Mouse (Mus musculus): ENCODE measurements around the gene Nemp1. TPM values are rescaled to one million over a fixed set of nuclear protein-coding genes. Genes with fewer than 3 reads are reported as not detected.
A peak's percentile ranks its signal among the peaks of the same experiment; 100 is the strongest.

Nemp1 gene
- polyA plus RNA-seq, 1 experiment from 2014 or later, result 5.6 TPM

GRCm38 (mm10) chr10:127744661-127745060 lies 78.0 kb downstream of the Nemp1 start:
- WGBS (ENCODE audit: insufficient replicate concordance), result 71% methylated on average over 5 of the region's 5 CpGs
- ATAC-seq, result peak; percentile 35
- no peak overlapping the region for H3K4me3 ChIP-seq (ENCODE audit: low read depth, low read length)
- H3K36me3 ChIP-seq (replicated peaks; ENCODE audit: insufficient read depth, low read length), result peaks cover 38% of the 10 kb centered on the region
- no peaks in the 10 kb centered on the region for H3K9me3 ChIP-seq (ENCODE audit: low read length)
- H3K4me2 ChIP-seq (ENCODE audit: low read depth, low read length), result no peak overlapping the region
- DNase-seq, result peak; percentile 77
- TF ChIP-seq CTCF (IDR thresholded peaks at IDR 0.05; ENCODE audit: low read depth), result peak; percentile 78
- TF ChIP-seq EP300 (IDR thresholded peaks at IDR 0.05; ENCODE audit: low read depth), result no peak
- H3K27me3 ChIP-seq (ENCODE audit: insufficient read depth, low read length), result no peaks in the 10 kb centered on the region
- H3K27ac ChIP-seq (ENCODE audit: low read depth), result no peak overlapping the region; the same call in 1 of the 2 replicates
- H3K4me1 ChIP-seq (ENCODE audit: insufficient read depth), result peaks cover 37% of the 10 kb centered on the region
- no peak overlapping the region for H3K9ac ChIP-seq (replicated peaks)

- no peak for DNase-seq
Observed at GRCm38 (mm10) chr10:127745886-127746285, 79.2 kb downstream of the Nemp1 start.

GRCm38 (mm10) chr10:127747254-127747653 lies 80.6 kb downstream of the Nemp1 start:
- Histone ChIP-seq H3K27me3 (ENCODE audit: insufficient read depth, low read length) (no peaks in the 10 kb centered on the region), H3K4me1 (ENCODE audit: insufficient read depth) (peaks cover 36% of the 10 kb centered on the region), H3K9me3 (ENCODE audit: low read length) (no peaks in the 10 kb centered on the region), H3K4me2 (ENCODE audit: low read depth, low read length) (no peak overlapping the region), H3K27ac (ENCODE audit: low read depth) (peak overlapping the region; percentile 93), H3K9ac (replicated peaks) (peak overlapping the region; percentile 27; the same call in 1 of the 2 replicates), H3K36me3 (replicated peaks; ENCODE audit: insufficient read depth, low read length) (peaks cover 29% of the 10 kb centered on the region), H3K4me3 (ENCODE audit: low read depth, low read length) (no peak overlapping the region)
- TF ChIP-seq CTCF (IDR thresholded peaks at IDR 0.05; ENCODE audit: low read depth), result no peak
- TF ChIP-seq EP300 (IDR thresholded peaks at IDR 0.05; ENCODE audit: low read depth), result no peak
- ATAC-seq, result no peak
- 82% methylated on average over 8 of the region's 8 CpGs for WGBS (ENCODE audit: insufficient replicate concordance)
- no peak for DNase-seq

More at GRCm38 (mm10) chr10:127745886-127746285, 79.2 kb downstream of the Nemp1 start:
- no peaks in the 10 kb centered on the region for H3K9me3 ChIP-seq (ENCODE audit: low read length)
- H3K27me3 ChIP-seq (ENCODE audit: insufficient read depth, low read length), result no peaks in the 10 kb centered on the region
- H3K4me1 ChIP-seq (ENCODE audit: insufficient read depth), result peaks cover 36% of the 10 kb centered on the region
- H3K9ac ChIP-seq (replicated peaks), result no peak overlapping the region
- H3K27ac ChIP-seq (ENCODE audit: low read depth), result peak overlapping the region; percentile 17
- WGBS (ENCODE audit: insufficient replicate concordance), result 38% methylated on average over 5 of the region's 5 CpGs
- no peak for ATAC-seq
- no peak overlapping the region for H3K4me2 ChIP-seq (ENCODE audit: low read depth, low read length)
- TF ChIP-seq CTCF (IDR thresholded peaks at IDR 0.05; ENCODE audit: low read depth) (no peak), EP300 (IDR thresholded peaks at IDR 0.05; ENCODE audit: low read depth) (no peak)
- no peak overlapping the region for H3K4me3 ChIP-seq (ENCODE audit: low read depth, low read length)
- H3K36me3 ChIP-seq (replicated peaks; ENCODE audit: insufficient read depth, low read length), result peaks cover 38% of the 10 kb centered on the region

- Histone ChIP-seq H3K4me1 (ENCODE audit: insufficient read depth) (peaks cover 36% of the 10 kb centered on the region), H3K27me3 (ENCODE audit: insufficient read depth, low read length) (no peaks in the 10 kb centered on the region), H3K9me3 (ENCODE audit: low read length) (no peaks in the 10 kb centered on the region), H3K27ac (ENCODE audit: low read depth) (peak overlapping the region; percentile 93), H3K4me2 (ENCODE audit: low read depth, low read length) (peak overlapping the region; percentile 53), H3K36me3 (replicated peaks; ENCODE audit: insufficient read depth, low read length) (peaks cover 11% of the 10 kb centered on the region), H3K4me3 (ENCODE audit: low read depth, low read length) (peak overlapping the region; percentile 24), H3K9ac (replicated peaks) (peak overlapping the region; percentile 53)
- 14% methylated on average over 8 of the region's 8 CpGs for WGBS (ENCODE audit: insufficient replicate concordance)
- TF ChIP-seq EP300 (IDR thresholded peaks at IDR 0.05; ENCODE audit: low read depth), result peak; percentile 72
- no peak for TF ChIP-seq CTCF (IDR thresholded peaks at IDR 0.05; ENCODE audit: low read depth)
- DNase-seq, result peak; percentile 74
- peak; percentile 81 for ATAC-seq
Observed at GRCm38 (mm10) chr10:127748847-127749612, 82.3 kb downstream of the Nemp1 start.

- Histone ChIP-seq H3K27ac (ENCODE audit: low read depth) (peak overlapping the region; percentile 93), H3K4me1 (ENCODE audit: insufficient read depth) (peaks cover 41% of the 10 kb centered on the region), H3K36me3 (replicated peaks; ENCODE audit: insufficient read depth, low read length) (peaks cover 7% of the 10 kb centered on the region), H3K27me3 (ENCODE audit: insufficient read depth, low read length) (no peaks in the 10 kb centered on the region), H3K9ac (replicated peaks) (peak overlapping the region; percentile 53), H3K4me3 (ENCODE audit: low read depth, low read length) (peak overlapping the region; percentile 24), H3K9me3 (ENCODE audit: low read length) (no peaks in the 10 kb centered on the region), H3K4me2 (ENCODE audit: low read depth, low read length) (peak overlapping the region; percentile 53)
- DNase-seq, result no peak
- no peak for ATAC-seq
- TF ChIP-seq CTCF (IDR thresholded peaks at IDR 0.05; ENCODE audit: low read depth), result no peak
- TF ChIP-seq EP300 (IDR thresholded peaks at IDR 0.05; ENCODE audit: low read depth), result no peak
- 68% methylated on average over 24 of the region's 24 CpGs for WGBS (ENCODE audit: insufficient replicate concordance)
Observed at GRCm38 (mm10) chr10:127750136-127750777, 83.6 kb downstream of the Nemp1 start.

Other genes with a start within 250 kb of the Nemp1 start
- gene Stac3, start 165.2 kb upstream of the Nemp1 start, polyA plus RNA-seq (2015; fragmentation: Nextera tagmentation; extraction: Ambion mirVana), result 0.21 and 0.57 TPM in 2 replicates
- gene Ndufa4l2, start 151.9 kb upstream of the Nemp1 start, polyA plus RNA-seq (2015; fragmentation: Nextera tagmentation; extraction: Ambion mirVana), result 13.1 and 23.1 TPM in 2 replicates
- gene Shmt2, start 144.5 kb upstream of the Nemp1 start, polyA plus RNA-seq (2015; fragmentation: Nextera tagmentation; extraction: Ambion mirVana), result 62.6 and 75.0 TPM in 2 replicates
- not detected in 2 replicates for gene Nxph4, start 132.3 kb upstream of the Nemp1 start, polyA plus RNA-seq (2015; fragmentation: Nextera tagmentation; extraction: Ambion mirVana)
- 44.7 and 49.2 TPM in 2 replicates for gene Lrp1, start 45.8 kb upstream of the Nemp1 start, polyA plus RNA-seq (2015; fragmentation: Nextera tagmentation; extraction: Ambion mirVana)
- gene Stat6, start 23.9 kb upstream of the Nemp1 start, polyA plus RNA-seq (2015; fragmentation: Nextera tagmentation; extraction: Ambion mirVana), result 11.3 and 13.0 TPM in 2 replicates
- gene Nab2, start 1.7 kb downstream of the Nemp1 start, polyA plus RNA-seq (2015; fragmentation: Nextera tagmentation; extraction: Ambion mirVana), result 2.4 and 4.3 TPM in 2 replicates
- 0.07 TPM in 1 of 2 replicates, not detected in the other for gene Myo1a, start 38.3 kb downstream of the Nemp1 start, polyA plus RNA-seq (2015; fragmentation: Nextera tagmentation; extraction: Ambion mirVana)
- gene Tac2, start 57.6 kb downstream of the Nemp1 start, polyA plus RNA-seq (2015; fragmentation: Nextera tagmentation; extraction: Ambion mirVana), result 1.9 and 2.3 TPM in 2 replicates
- 1.0 and 1.1 TPM in 2 replicates for gene Zbtb39, start 72.6 kb downstream of the Nemp1 start, polyA plus RNA-seq (2015; fragmentation: Nextera tagmentation; extraction: Ambion mirVana)
- 16.1 and 17.3 TPM in 2 replicates for gene Gpr182, start 84.8 kb downstream of the Nemp1 start, polyA plus RNA-seq (2015; fragmentation: Nextera tagmentation; extraction: Ambion mirVana)
- gene Rdh1, start 92.8 kb downstream of the Nemp1 start, polyA plus RNA-seq (2015; fragmentation: Nextera tagmentation; extraction: Ambion mirVana), result 0.20 TPM in 2 replicates
- 0.69 TPM in 1 of 2 replicates, not detected in the other for gene Rdh16f1, start 92.9 kb downstream of the Nemp1 start, polyA plus RNA-seq (2015; fragmentation: Nextera tagmentation; extraction: Ambion mirVana)
- gene Rdh9, start 109.5 kb downstream of the Nemp1 start, polyA plus RNA-seq (2015; fragmentation: Nextera tagmentation; extraction: Ambion mirVana), result 15.7 and 16.7 TPM in 2 replicates
- 0.59 and 0.70 TPM in 2 replicates for gene Rdh16, start 134.3 kb downstream of the Nemp1 start, polyA plus RNA-seq (2015; fragmentation: Nextera tagmentation; extraction: Ambion mirVana)
- gene Rdh19, start 183.0 kb downstream of the Nemp1 start, polyA plus RNA-seq (2015; fragmentation: Nextera tagmentation; extraction: Ambion mirVana), result not detected in 2 replicates
- gene Rdh16f2, start 199.6 kb downstream of the Nemp1 start, polyA plus RNA-seq (2015; fragmentation: Nextera tagmentation; extraction: Ambion mirVana), result 4.2 and 4.6 TPM in 2 replicates
- 345 and 356 TPM in 2 replicates for gene Rdh7, start 221.9 kb downstream of the Nemp1 start, polyA plus RNA-seq (2015; fragmentation: Nextera tagmentation; extraction: Ambion mirVana)
- gene Sdr9c7, start 231.6 kb downstream of the Nemp1 start, polyA plus RNA-seq (2015; fragmentation: Nextera tagmentation; extraction: Ambion mirVana), result 0.05 TPM in 2 replicates

Data from liver, postnatal 0 days (tissue).